Mouse (Mus musculus) lung, postnatal 0 days (tissue): Measurements from ENCODE around the gene Cdc26.

Experiments
- CTCF ChIP-seq: IDR thresholded peaks from 2 replicates; pipeline ENCODE4 v1.5.1; 2016; ENCODE audit warnings: antibody characterized with exemption, mild to moderate bottlenecking
- EP300 ChIP-seq: IDR thresholded peaks from 2 replicates; pipeline ENCODE4 v1.6.1; 2016; ENCODE audit warnings: antibody characterized with exemption, mild to moderate bottlenecking, control low read depth

DNA sequence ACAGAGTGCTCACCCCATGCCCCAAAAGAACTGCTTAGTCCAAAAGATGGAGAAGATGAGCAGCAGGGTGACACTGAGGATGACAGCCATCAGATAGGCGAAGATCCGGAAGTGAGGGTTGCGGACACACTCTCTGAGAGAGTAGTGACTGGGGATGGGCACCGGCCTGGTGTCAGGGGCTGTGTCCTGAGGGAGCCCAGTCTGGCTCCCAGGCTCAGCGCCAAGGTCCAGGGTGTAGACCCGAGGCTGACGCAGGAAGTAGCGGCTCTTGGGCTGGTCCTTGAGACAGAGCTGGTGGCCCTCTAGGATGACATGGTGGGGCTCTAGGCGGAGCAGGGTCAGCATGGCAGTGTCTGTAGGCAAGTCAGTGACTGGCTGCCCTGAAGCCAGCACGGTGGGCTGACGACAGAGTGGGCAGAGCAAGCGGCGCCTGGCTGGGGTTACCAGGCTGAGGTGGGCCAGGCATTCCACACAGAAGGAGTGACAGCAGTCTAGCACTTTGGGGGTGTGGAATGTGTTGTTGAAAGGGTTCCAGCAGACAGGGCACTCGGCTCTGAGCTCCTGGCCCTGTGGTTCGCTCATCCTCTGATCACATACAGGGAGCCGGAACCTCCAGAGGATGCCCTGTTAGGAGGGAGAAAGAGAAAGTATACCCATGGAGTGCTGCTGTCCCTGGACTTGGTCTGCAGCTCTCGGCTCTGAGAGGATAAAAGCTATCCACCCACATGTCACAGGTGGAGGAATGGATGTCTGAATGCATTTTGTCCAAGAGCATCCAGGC lies 19.7 kb upstream of the Cdc26 start:
- TF ChIP-seq EP300, result no peak
- no peak for TF ChIP-seq CTCF
